Mouse (Mus musculus): ENCODE measurements at regions not wholly inside any gene's neighbourhood (a gene's known extent, or its start where the extent isn't known, plus 50 kb on each side); places are given as distances from the start of the nearest gene placed in this dataset.
A peak's percentile ranks its signal among the peaks of the same experiment; 100 is the strongest.

DNA sequence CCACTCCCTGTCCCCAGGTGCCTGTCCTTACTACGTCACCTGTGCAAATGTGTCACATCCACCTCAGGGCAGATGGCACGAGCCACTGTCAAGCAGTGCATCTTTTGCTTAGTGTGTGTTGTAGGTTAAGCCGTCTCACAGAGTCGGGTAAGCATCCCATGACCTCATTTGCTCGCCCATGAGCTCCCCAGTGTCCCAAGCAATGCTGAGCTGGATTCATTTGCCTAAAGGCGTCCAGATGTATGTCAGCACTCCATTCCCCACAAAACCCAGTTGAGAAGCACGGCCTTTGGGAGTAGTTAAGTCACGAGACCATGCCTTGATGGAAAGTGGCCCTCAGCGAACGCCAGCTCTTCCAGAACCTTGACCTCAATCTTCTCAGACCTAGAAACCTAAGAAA, 242.7 kb upstream of the Sulf2 start:
- Histone ChIP-seq H3K27ac (ENCODE audit: low read length) (no peak overlapping the region), H3K4me1 (ENCODE audit: control insufficient read depth, insufficient read depth, low read length) (peaks cover 10% of the 10 kb centered on the region), H3K4me2 (ENCODE audit: low read length) (no peak overlapping the region), H3K9me3 (replicated peaks; ENCODE audit: control insufficient read depth, low read length, poor library complexity, severe bottlenecking) (no peaks in the 10 kb centered on the region), H3K36me3 (ENCODE audit: control insufficient read depth, insufficient read depth, low read length) (no peaks in the 10 kb centered on the region), H3K4me3 (ENCODE audit: low read depth, low read length) (no peak overlapping the region), H3K9ac (ENCODE audit: low read depth, low read length) (no peak overlapping the region), H3K27me3 (ENCODE audit: control insufficient read depth, insufficient read depth, low read depth, low read length) (no peaks in the 10 kb centered on the region; the same call in 1 of the 2 replicates)
- no peak for ATAC-seq
- 83% methylated on average over 10 of the region's 10 CpGs for WGBS

DNA sequence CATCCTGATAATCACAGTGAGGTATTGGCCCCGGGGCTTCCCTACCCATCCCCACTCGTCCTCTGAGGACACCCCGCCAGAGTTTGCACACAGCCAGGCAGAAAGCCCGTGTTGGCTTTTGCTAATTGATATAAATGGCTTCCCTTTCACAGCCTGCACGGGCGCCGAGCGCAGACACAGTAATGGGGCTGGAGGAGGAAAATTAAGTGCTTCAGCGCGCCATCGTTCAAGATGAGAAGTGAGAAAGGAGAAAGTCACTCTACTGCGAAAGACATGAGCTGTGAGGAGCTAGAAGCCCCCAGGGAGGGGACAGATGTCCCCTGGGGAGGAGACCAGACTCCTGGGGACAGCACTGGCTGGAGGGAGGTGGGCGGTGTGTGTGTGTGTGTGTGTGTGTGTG, 239.2 kb upstream of the Sulf2 start:
- no peaks in the 10 kb centered on the region for H3K36me3 ChIP-seq (ENCODE audit: control insufficient read depth, insufficient read depth, low read length)
- peaks cover 10% of the 10 kb centered on the region for H3K4me1 ChIP-seq (ENCODE audit: control insufficient read depth, insufficient read depth, low read length)
- H3K9me3 ChIP-seq (replicated peaks; ENCODE audit: control insufficient read depth, low read length, poor library complexity, severe bottlenecking): no peaks in the 10 kb centered on the region
- 47% methylated on average over 13 of the region's 13 CpGs for WGBS
- no peak overlapping the region; the same call in 1 of the 2 replicates for H3K4me2 ChIP-seq (ENCODE audit: low read length)
- ATAC-seq: no peak
- H3K27me3 ChIP-seq (ENCODE audit: control insufficient read depth, insufficient read depth, low read depth, low read length): no peaks in the 10 kb centered on the region; the same call in 1 of the 2 replicates
- H3K4me3 ChIP-seq (ENCODE audit: low read depth, low read length): no peak overlapping the region
- no peak overlapping the region for H3K9ac ChIP-seq (ENCODE audit: low read depth, low read length)
- H3K27ac ChIP-seq (ENCODE audit: low read length): peak overlapping the region; percentile 29; the same call in 1 of the 2 replicates

DNA sequence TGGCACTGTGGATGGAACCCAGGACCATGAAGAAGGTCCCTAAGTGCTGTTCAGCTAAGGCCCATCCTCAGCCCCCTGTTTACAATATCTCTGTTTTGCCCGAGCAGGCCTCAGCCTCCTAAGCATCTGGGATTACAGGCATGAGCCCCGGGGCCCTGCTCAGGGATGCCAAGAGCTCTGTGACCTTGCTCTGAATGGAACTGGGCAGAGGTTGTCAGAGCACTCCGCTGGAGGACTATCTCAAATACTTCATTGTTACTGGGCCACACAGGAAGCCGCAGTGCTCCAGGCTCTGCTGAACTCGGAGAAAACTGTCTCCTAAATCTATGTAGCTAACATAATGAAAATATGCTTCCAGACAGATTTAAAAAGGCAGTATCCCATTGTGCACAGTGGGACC, 235.7 kb upstream of the Sulf2 start:
- Histone ChIP-seq H3K27ac (ENCODE audit: low read length) (no peak overlapping the region), H3K9me3 (replicated peaks; ENCODE audit: control insufficient read depth, low read length, poor library complexity, severe bottlenecking) (no peaks in the 10 kb centered on the region), H3K9ac (ENCODE audit: low read depth, low read length) (no peak overlapping the region), H3K27me3 (ENCODE audit: control insufficient read depth, insufficient read depth, low read depth, low read length) (no peaks in the 10 kb centered on the region), H3K36me3 (ENCODE audit: control insufficient read depth, insufficient read depth, low read length) (no peaks in the 10 kb centered on the region), H3K4me3 (ENCODE audit: low read depth, low read length) (no peak overlapping the region), H3K4me2 (ENCODE audit: low read length) (no peak overlapping the region), H3K4me1 (ENCODE audit: control insufficient read depth, insufficient read depth, low read length) (peaks cover 20% of the 10 kb centered on the region)
- no peak for ATAC-seq
- whole genome bisulfite sequencing: 26% methylated on average over 5 of the region's 5 CpGs

DNA sequence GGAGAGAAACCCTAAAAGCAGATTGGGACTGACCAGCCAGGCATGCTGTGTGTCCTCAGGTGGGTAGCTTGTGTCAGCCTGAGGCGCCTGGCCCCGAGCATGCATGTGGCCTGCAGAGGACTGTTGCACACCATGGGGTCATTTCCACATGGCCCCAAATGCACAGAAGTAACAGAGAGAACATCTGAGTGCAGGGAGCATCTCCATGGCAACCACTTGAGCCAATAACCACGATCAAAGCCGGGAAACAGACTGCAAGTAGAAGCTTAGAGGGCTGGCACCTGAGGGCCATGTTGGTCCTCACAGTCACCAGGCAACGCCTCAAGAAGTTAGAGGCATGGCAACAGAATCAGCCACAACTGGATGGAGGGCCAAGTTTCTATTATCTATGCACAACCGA, 232.6 kb upstream of the Sulf2 start:
- H3K9me3 ChIP-seq (replicated peaks; ENCODE audit: control insufficient read depth, low read length, poor library complexity, severe bottlenecking): no peaks in the 10 kb centered on the region
- peaks cover 28% of the 10 kb centered on the region for H3K4me1 ChIP-seq (ENCODE audit: control insufficient read depth, insufficient read depth, low read length)
- H3K27me3 ChIP-seq (ENCODE audit: control insufficient read depth, insufficient read depth, low read depth, low read length): no peaks in the 10 kb centered on the region
- H3K9ac ChIP-seq (ENCODE audit: low read depth, low read length): no peak overlapping the region
- no peaks in the 10 kb centered on the region for H3K36me3 ChIP-seq (ENCODE audit: control insufficient read depth, insufficient read depth, low read length)
- no peak overlapping the region for H3K4me3 ChIP-seq (ENCODE audit: low read depth, low read length)
- 0 out of 2 replicates have a peak, but pooled peaks have one; percentile 13 for ATAC-seq
- 20% methylated on average over 6 of the region's 6 CpGs for WGBS
- H3K4me2 ChIP-seq (ENCODE audit: low read length): no peak overlapping the region
- peak overlapping the region; percentile 45 for H3K27ac ChIP-seq (ENCODE audit: low read length)

DNA sequence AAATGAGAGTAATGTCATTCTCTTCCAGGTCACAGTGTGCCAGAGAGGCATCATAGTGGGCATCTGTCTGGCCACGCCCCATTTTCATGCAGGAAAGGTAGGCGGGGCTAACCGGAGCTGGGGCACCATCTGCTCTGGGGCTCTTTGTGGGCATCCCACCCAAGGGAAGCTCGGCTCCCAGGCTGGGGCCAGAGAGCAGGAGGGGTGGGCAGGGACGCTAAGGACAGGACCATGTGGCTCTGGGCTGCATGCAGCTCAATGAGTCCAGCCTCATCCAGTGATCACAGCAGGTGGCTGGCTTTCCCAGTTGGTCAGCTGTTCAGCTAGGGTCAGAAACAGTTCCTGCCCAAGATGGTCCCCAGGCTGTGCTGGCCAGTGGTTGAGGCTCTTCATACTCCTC, 231.4 kb upstream of the Sulf2 start:
- no peak overlapping the region for H3K4me2 ChIP-seq (ENCODE audit: low read length)
- no peaks in the 10 kb centered on the region for H3K27me3 ChIP-seq (ENCODE audit: control insufficient read depth, insufficient read depth, low read depth, low read length)
- no peak overlapping the region for H3K4me3 ChIP-seq (ENCODE audit: low read depth, low read length)
- no peak for ATAC-seq
- no peak overlapping the region for H3K9ac ChIP-seq (ENCODE audit: low read depth, low read length)
- no peaks in the 10 kb centered on the region for H3K36me3 ChIP-seq (ENCODE audit: control insufficient read depth, insufficient read depth, low read length)
- peaks cover 28% of the 10 kb centered on the region for H3K4me1 ChIP-seq (ENCODE audit: control insufficient read depth, insufficient read depth, low read length)
- no peak overlapping the region for H3K27ac ChIP-seq (ENCODE audit: low read length)
- WGBS: 69% methylated on average over 5 of the region's 5 CpGs
- no peaks in the 10 kb centered on the region for H3K9me3 ChIP-seq (replicated peaks; ENCODE audit: control insufficient read depth, low read length, poor library complexity, severe bottlenecking)

DNA sequence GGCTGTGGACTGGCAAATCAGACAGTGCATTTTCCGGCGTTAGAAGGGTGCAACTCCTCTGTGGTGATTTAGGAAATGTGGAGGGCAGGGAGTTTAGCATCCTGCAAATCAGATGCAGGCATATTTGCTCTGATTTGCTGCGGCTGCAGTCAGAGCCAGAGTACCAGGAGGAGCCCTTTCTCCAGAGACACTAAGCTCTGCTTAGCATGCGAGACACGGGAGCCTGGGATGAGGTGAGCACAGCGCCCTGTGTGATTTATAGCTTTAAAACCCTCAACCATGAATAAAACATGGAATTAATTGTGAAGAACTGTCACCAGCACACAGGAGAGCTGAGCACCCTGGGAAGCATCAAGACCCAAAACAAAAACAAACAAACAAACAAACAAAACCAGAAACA, 229.1 kb upstream of the Sulf2 start:
- no peaks in the 10 kb centered on the region for H3K36me3 ChIP-seq (ENCODE audit: control insufficient read depth, insufficient read depth, low read length)
- H3K4me2 ChIP-seq (ENCODE audit: low read length): no peak overlapping the region
- no peaks in the 10 kb centered on the region for H3K27me3 ChIP-seq (ENCODE audit: control insufficient read depth, insufficient read depth, low read depth, low read length)
- peak; percentile 55; the same call in 1 of the 2 replicates for ATAC-seq
- H3K9me3 ChIP-seq (replicated peaks; ENCODE audit: control insufficient read depth, low read length, poor library complexity, severe bottlenecking): no peaks in the 10 kb centered on the region
- H3K27ac ChIP-seq (ENCODE audit: low read length): peak overlapping the region; percentile 71
- H3K9ac ChIP-seq (ENCODE audit: low read depth, low read length): no peak overlapping the region; the same call in 1 of the 2 replicates
- H3K4me3 ChIP-seq (ENCODE audit: low read depth, low read length): no peak overlapping the region
- peaks cover 28% of the 10 kb centered on the region for H3K4me1 ChIP-seq (ENCODE audit: control insufficient read depth, insufficient read depth, low read length)
- WGBS: 10% methylated on average over 6 of the region's 6 CpGs

DNA sequence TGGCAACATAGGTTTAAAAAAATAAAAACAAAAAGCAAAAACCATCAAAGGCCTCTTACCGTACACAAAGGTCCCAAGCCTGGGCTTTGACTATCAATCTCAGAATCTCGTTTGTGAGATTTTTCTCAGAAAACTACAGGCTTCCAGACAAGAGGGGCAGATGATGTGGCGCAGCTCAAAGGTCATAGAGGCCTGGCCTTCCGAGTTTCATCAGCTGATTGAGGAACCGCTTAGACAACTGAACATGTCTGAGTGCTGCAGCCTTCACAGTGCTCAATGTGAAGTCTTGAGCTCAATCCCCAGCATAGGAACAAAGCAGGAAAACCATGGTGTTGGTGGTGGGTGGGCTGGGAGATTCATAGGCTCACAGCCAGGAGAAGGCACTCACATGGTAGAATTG, 227.9 kb upstream of the Sulf2 start:
- ATAC-seq: no peak
- peaks cover 25% of the 10 kb centered on the region for H3K4me1 ChIP-seq (ENCODE audit: control insufficient read depth, insufficient read depth, low read length)
- H3K27me3 ChIP-seq (ENCODE audit: control insufficient read depth, insufficient read depth, low read depth, low read length): no peaks in the 10 kb centered on the region
- H3K9ac ChIP-seq (ENCODE audit: low read depth, low read length): no peak overlapping the region
- H3K4me3 ChIP-seq (ENCODE audit: low read depth, low read length): no peak overlapping the region
- no peak overlapping the region for H3K4me2 ChIP-seq (ENCODE audit: low read length)
- H3K27ac ChIP-seq (ENCODE audit: low read length): peak overlapping the region; percentile 50
- WGBS: 83% methylated on average over 5 of the region's 5 CpGs
- no peaks in the 10 kb centered on the region for H3K9me3 ChIP-seq (replicated peaks; ENCODE audit: control insufficient read depth, low read length, poor library complexity, severe bottlenecking)
- no peaks in the 10 kb centered on the region for H3K36me3 ChIP-seq (ENCODE audit: control insufficient read depth, insufficient read depth, low read length)

DNA sequence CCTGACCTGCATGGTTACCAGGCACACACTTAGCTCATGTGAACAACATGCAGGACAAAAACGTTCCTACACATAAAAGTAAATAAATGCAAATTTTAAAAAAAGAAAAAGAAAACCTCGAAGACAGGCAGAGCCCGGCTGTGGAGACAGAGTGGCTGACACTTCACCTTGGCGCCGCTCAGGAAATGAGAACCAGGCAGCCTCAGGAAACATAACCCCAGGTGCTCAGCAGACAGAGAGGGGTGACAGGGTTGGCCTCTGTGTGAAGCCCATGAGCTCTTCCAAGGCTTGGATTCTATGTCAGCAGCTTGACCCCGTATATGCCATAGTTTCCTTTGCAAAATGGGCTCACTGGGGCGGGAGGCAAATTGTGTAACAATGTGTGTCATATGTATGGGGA, 226.7 kb upstream of the Sulf2 start:
- ATAC-seq: no peak
- Histone ChIP-seq H3K4me3 (ENCODE audit: low read depth, low read length) (no peak overlapping the region), H3K27ac (ENCODE audit: low read length) (no peak overlapping the region), H3K9me3 (replicated peaks; ENCODE audit: control insufficient read depth, low read length, poor library complexity, severe bottlenecking) (no peaks in the 10 kb centered on the region), H3K4me1 (ENCODE audit: control insufficient read depth, insufficient read depth, low read length) (peaks cover 19% of the 10 kb centered on the region), H3K27me3 (ENCODE audit: control insufficient read depth, insufficient read depth, low read depth, low read length) (no peaks in the 10 kb centered on the region), H3K36me3 (ENCODE audit: control insufficient read depth, insufficient read depth, low read length) (no peaks in the 10 kb centered on the region), H3K9ac (ENCODE audit: low read depth, low read length) (no peak overlapping the region), H3K4me2 (ENCODE audit: low read length) (no peak overlapping the region)
- WGBS: 87% methylated on average over 7 of the region's 7 CpGs

DNA sequence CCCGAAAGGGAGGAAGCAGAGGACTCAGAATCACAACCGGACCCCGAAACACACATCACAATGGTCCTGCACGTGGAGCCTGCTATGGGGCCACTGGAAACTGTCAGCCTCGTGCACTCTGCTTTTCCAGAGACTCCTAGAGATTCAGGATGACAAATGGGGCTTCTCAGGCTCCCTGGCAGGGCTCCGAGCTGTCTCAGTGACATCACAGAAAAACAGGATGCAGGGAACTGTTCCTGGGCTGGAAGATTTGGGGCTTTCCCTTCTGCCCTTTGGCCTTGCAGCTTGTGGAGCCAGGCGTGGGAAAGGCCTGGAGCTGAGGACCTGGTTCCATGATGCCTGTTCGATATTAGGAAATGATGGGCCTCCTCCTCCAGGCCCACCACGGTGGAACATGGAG, 225.4 kb upstream of the Sulf2 start:
- Histone ChIP-seq H3K36me3 (ENCODE audit: control insufficient read depth, insufficient read depth, low read length) (no peaks in the 10 kb centered on the region), H3K27me3 (ENCODE audit: control insufficient read depth, insufficient read depth, low read depth, low read length) (no peaks in the 10 kb centered on the region), H3K4me1 (ENCODE audit: control insufficient read depth, insufficient read depth, low read length) (peaks cover 19% of the 10 kb centered on the region), H3K4me3 (ENCODE audit: low read depth, low read length) (no peak overlapping the region), H3K4me2 (ENCODE audit: low read length) (no peak overlapping the region), H3K9ac (ENCODE audit: low read depth, low read length) (no peak overlapping the region), H3K27ac (ENCODE audit: low read length) (no peak overlapping the region), H3K9me3 (replicated peaks; ENCODE audit: control insufficient read depth, low read length, poor library complexity, severe bottlenecking) (no peaks in the 10 kb centered on the region)
- ATAC-seq: no peak
- 88% methylated on average over 9 of the region's 9 CpGs for WGBS

Measured in midbrain, embryonic 16.5 days (tissue).